Mouse (Mus musculus): ENCODE results near the gene Hoxb5.

- TF ChIP-seq POLR2A (IDR thresholded peaks at IDR 0.05; ENCODE audit: control insufficient read depth, extremely low read depth, insufficient read depth, low read length, poor library complexity) (no peak), CTCF (IDR thresholded peaks at IDR 0.05; ENCODE audit: borderline replicate concordance, control insufficient read depth, extremely low read depth, insufficient read depth, low read length, poor library complexity) (no peak)
Measured at GRCm38 (mm10) chr11:96263636-96264389, 39.3 kb upstream of the Hoxb5 start.
